Mouse (Mus musculus): ENCODE measurements around the gene Tmem41b. TPM values are rescaled to one million over a fixed set of nuclear protein-coding genes. Genes with fewer than 3 reads are reported as not detected.

Tmem41b gene
- polyA plus RNA-seq, 1 experiment from 2014 or later = 56.9 TPM

- Histone ChIP-seq H3K9me3 (replicated peaks) (no peaks in the 10 kb centered on the region), H3K9ac (no peak overlapping the region), H3K4me1 (replicated peaks) (no peaks in the 10 kb centered on the region), H3K36me3 (peaks cover 54% of the 10 kb centered on the region), H3K27ac (ENCODE audit: poor library complexity, severe bottlenecking) (no peak overlapping the region), H3K27me3 (replicated peaks) (no peaks in the 10 kb centered on the region), H3K4me3 (no peak overlapping the region), H3K4me2 (no peak overlapping the region)
- WGBS = 93% methylated on average over 6 of the region's 6 CpGs
- no peak for ATAC-seq (ENCODE audit: insufficient number of reproducible peaks, low FRiP score)
Measured at GRCm38 (mm10) chr7:109975966-109976715, 10.6 kb downstream of the Tmem41b start.

- Histone ChIP-seq H3K4me3 (no peak overlapping the region), H3K36me3 (peaks cover 9% of the 10 kb centered on the region), H3K4me1 (replicated peaks) (peaks cover 18% of the 10 kb centered on the region), H3K27ac (ENCODE audit: poor library complexity, severe bottlenecking) (peak overlapping the region; percentile 51), H3K27me3 (replicated peaks) (no peaks in the 10 kb centered on the region), H3K9ac (no peak overlapping the region), H3K9me3 (replicated peaks) (no peaks in the 10 kb centered on the region), H3K4me2 (no peak overlapping the region)
- ATAC-seq (ENCODE audit: insufficient number of reproducible peaks, low FRiP score) = no peak
Measured at GRCm38 (mm10) chr7:109969542-109969941, 17.2 kb downstream of the Tmem41b start.

GRCm38 (mm10) chr7:109968924-109969450 lies 17.7 kb downstream of the Tmem41b start:
- Histone ChIP-seq H3K9me3 (replicated peaks) (no peaks in the 10 kb centered on the region), H3K4me3 (no peak overlapping the region), H3K36me3 (peaks cover 9% of the 10 kb centered on the region), H3K9ac (no peak overlapping the region), H3K27ac (ENCODE audit: poor library complexity, severe bottlenecking) (peak overlapping the region; percentile 51), H3K27me3 (replicated peaks) (no peaks in the 10 kb centered on the region), H3K4me2 (no peak overlapping the region), H3K4me1 (replicated peaks) (peaks cover 18% of the 10 kb centered on the region)
- WGBS = 0% methylated on average over 2 of the region's 2 CpGs
- peak; percentile 64; the same call in 1 of the 2 replicates for ATAC-seq (ENCODE audit: insufficient number of reproducible peaks, low FRiP score)

GRCm38 (mm10) chr7:109967805-109968579 lies 18.7 kb downstream of the Tmem41b start:
- Histone ChIP-seq H3K36me3 (peaks cover 9% of the 10 kb centered on the region), H3K4me1 (replicated peaks) (peaks cover 18% of the 10 kb centered on the region), H3K4me2 (no peak overlapping the region), H3K27me3 (replicated peaks) (no peaks in the 10 kb centered on the region), H3K9me3 (replicated peaks) (no peaks in the 10 kb centered on the region), H3K9ac (0 out of 2 replicates have a peak overlapping the region, but pooled peaks have one; percentile 20), H3K4me3 (no peak overlapping the region), H3K27ac (ENCODE audit: poor library complexity, severe bottlenecking) (peak overlapping the region; percentile 31; the same call in 1 of the 2 replicates)
- 63% methylated on average over 11 of the region's 11 CpGs for WGBS
- ATAC-seq (ENCODE audit: insufficient number of reproducible peaks, low FRiP score) = no peak

- Histone ChIP-seq H3K4me3 (no peak overlapping the region), H3K4me2 (no peak overlapping the region), H3K9me3 (replicated peaks) (no peaks in the 10 kb centered on the region), H3K36me3 (no peaks in the 10 kb centered on the region), H3K4me1 (replicated peaks) (peaks cover 21% of the 10 kb centered on the region), H3K9ac (no peak overlapping the region), H3K27ac (ENCODE audit: poor library complexity, severe bottlenecking) (no peak overlapping the region), H3K27me3 (replicated peaks) (no peaks in the 10 kb centered on the region)
- no peak for ATAC-seq (ENCODE audit: insufficient number of reproducible peaks, low FRiP score)
Measured at GRCm38 (mm10) chr7:109965658-109966057, 21.1 kb downstream of the Tmem41b start.

GRCm38 (mm10) chr7:109963707-109964106 lies 23.0 kb downstream of the Tmem41b start:
- Histone ChIP-seq H3K4me3 (no peak overlapping the region), H3K27me3 (replicated peaks) (no peaks in the 10 kb centered on the region), H3K36me3 (no peaks in the 10 kb centered on the region), H3K9ac (no peak overlapping the region), H3K4me2 (no peak overlapping the region), H3K27ac (ENCODE audit: poor library complexity, severe bottlenecking) (no peak overlapping the region), H3K4me1 (replicated peaks) (peaks cover 14% of the 10 kb centered on the region), H3K9me3 (replicated peaks) (no peaks in the 10 kb centered on the region)
- 88% methylated on average over 4 of the region's 4 CpGs for WGBS
- no peak for ATAC-seq (ENCODE audit: insufficient number of reproducible peaks, low FRiP score)

GRCm38 (mm10) chr7:109962596-109962995 lies 24.1 kb downstream of the Tmem41b start:
- H3K4me1 ChIP-seq (replicated peaks) = peaks cover 15% of the 10 kb centered on the region
- H3K36me3 ChIP-seq = no peaks in the 10 kb centered on the region
- no peak for ATAC-seq (ENCODE audit: insufficient number of reproducible peaks, low FRiP score)
- no peak overlapping the region for H3K27ac ChIP-seq (ENCODE audit: poor library complexity, severe bottlenecking)
- no peaks in the 10 kb centered on the region for H3K9me3 ChIP-seq (replicated peaks)
- WGBS = 70% methylated on average over 4 of the region's 4 CpGs
- no peak overlapping the region for H3K4me3 ChIP-seq
- no peak overlapping the region for H3K4me2 ChIP-seq
- H3K9ac ChIP-seq = no peak overlapping the region
- no peaks in the 10 kb centered on the region for H3K27me3 ChIP-seq (replicated peaks)

- no peaks in the 10 kb centered on the region for H3K27me3 ChIP-seq (replicated peaks)
- peaks cover 17% of the 10 kb centered on the region for H3K4me1 ChIP-seq (replicated peaks)
- H3K36me3 ChIP-seq = no peaks in the 10 kb centered on the region
- H3K9ac ChIP-seq = no peak overlapping the region
- no peaks in the 10 kb centered on the region for H3K9me3 ChIP-seq (replicated peaks)
- no peak overlapping the region for H3K4me3 ChIP-seq
- H3K27ac ChIP-seq (ENCODE audit: poor library complexity, severe bottlenecking) = no peak overlapping the region
- no peak for ATAC-seq (ENCODE audit: insufficient number of reproducible peaks, low FRiP score)
- WGBS = 69% methylated on average over 2 of the region's 2 CpGs
- H3K4me2 ChIP-seq = no peak overlapping the region
Measured at GRCm38 (mm10) chr7:109961570-109961969, 25.2 kb downstream of the Tmem41b start.

GRCm38 (mm10) chr7:109960613-109961154 lies 26.0 kb downstream of the Tmem41b start:
- Histone ChIP-seq H3K4me1 (replicated peaks) (peaks cover 17% of the 10 kb centered on the region), H3K27me3 (replicated peaks) (no peaks in the 10 kb centered on the region), H3K9me3 (replicated peaks) (no peaks in the 10 kb centered on the region), H3K36me3 (no peaks in the 10 kb centered on the region), H3K9ac (peak overlapping the region; percentile 93), H3K4me3 (peak overlapping the region; percentile 82), H3K27ac (ENCODE audit: poor library complexity, severe bottlenecking) (peak overlapping the region; percentile 88), H3K4me2 (peak overlapping the region; percentile 74)
- WGBS = 10% methylated on average over 13 of the region's 13 CpGs
- ATAC-seq (ENCODE audit: insufficient number of reproducible peaks, low FRiP score) = no peak; the same call in 1 of the 2 replicates

- under 1% methylated on average over 106 of the region's 107 CpGs for WGBS
- ATAC-seq (ENCODE audit: insufficient number of reproducible peaks, low FRiP score) = peak; percentile 94
- Histone ChIP-seq H3K36me3 (no peaks in the 10 kb centered on the region), H3K27ac (ENCODE audit: poor library complexity, severe bottlenecking) (peak within 1 kb of the TSS; percentile 88), H3K27me3 (replicated peaks) (no peaks in the 10 kb centered on the region), H3K4me1 (replicated peaks) (peaks cover 23% of the 10 kb centered on the region), H3K9ac (peak within 1 kb of the TSS; percentile 93), H3K4me3 (peak within 1 kb of the TSS; percentile 82), H3K9me3 (replicated peaks) (no peaks in the 10 kb centered on the region), H3K4me2 (peak within 1 kb of the TSS; percentile 74)
Measured at GRCm38 (mm10) chr7:109959716-109960612, 26.8 kb downstream of the Tmem41b start, which contains the start of gene Dennd5a. TSS of gene Dennd5a (minus strand) at chr7:109960470.
